Comparison of ENCODE assay signal across 26 mouse cellular contexts in genomic region chr17:70995551-70995950, GRCm38 (mm10). TPM values are rescaled to one million over a fixed set of nuclear protein-coding genes. Genes with fewer than 3 reads are reported as not detected.
DNase-seq lines count a peak whose midpoint lies in the region; ATAC-seq and TF ChIP-seq lines count a peak whose summit lies in the region.
"Had no signal": no experiment of that assay in that cellular context is flagged by ENCODE, and none has a peak within 500 bp of the region (broad histone marks: within the 10 kb centered on the region; RNA-seq: fewer than 3 reads in every experiment).

No protein-coding gene starts in this region.

- peaks cover 40% of the 10 kb centered on the region for H3K36me3 ChIP-seq in heart, embryonic 12.5 days
- peaks cover 20 to 55% of the 10 kb centered on the region in 2 experiments for H3K36me3 ChIP-seq in CH12.LX (replicated peaks in 1 of 2; ENCODE audit: control insufficient read depth in 1 of 2, insufficient read depth in 1 of 2, low read length in 1 of 2)

- no peak for TF ChIP-seq POLR2A in CH12.LX (IDR thresholded peaks at IDR 0.05; ENCODE audit: low read depth, low read length)

- peak overlapping the region; percentile 44; the same call in 1 of the 2 replicates for H3K27ac ChIP-seq in heart, embryonic 12.5 days (ENCODE audit: poor library complexity, severe bottlenecking)
- H3K27ac ChIP-seq in CH12.LX (ENCODE audit: insufficient read depth, low read depth), result peak overlapping the region; percentile 44
- H3K27ac ChIP-seq: forebrain, embryonic 10.5 days; heart, embryonic 10.5 days; hindbrain, embryonic 10.5 days; hindbrain, embryonic 13.5 days; intestine, embryonic 15.5 days; kidney, embryonic 15.5 days had no signal

- TF ChIP-seq CTCF in CH12.LX (conservative IDR thresholded peaks at IDR 0.05 in 1 of 2, IDR thresholded peaks at IDR 0.05 in 1 of 2; ENCODE audit: low read depth in 2 of 2, low read length in 2 of 2), result no peak

- H3K4me1 ChIP-seq in heart, embryonic 12.5 days (replicated peaks), result peaks cover 80% of the 10 kb centered on the region
- H3K4me1 ChIP-seq in CH12.LX (ENCODE audit: control insufficient read depth in 1 of 2, insufficient read depth in 2 of 2), result peaks cover 20 to 83% of the 10 kb centered on the region in 2 experiments

- no peak overlapping the region for H3K9ac ChIP-seq in heart, embryonic 12.5 days
- no peak overlapping the region for H3K9ac ChIP-seq in CH12.LX (ENCODE audit: insufficient read depth, low read depth)
- H3K9ac ChIP-seq: forebrain, postnatal 0 days; hindbrain, embryonic 13.5 days; intestine, embryonic 15.5 days; kidney, embryonic 15.5 days had no signal

- ATAC-seq in heart, embryonic 12.5 days (ENCODE audit: insufficient number of reproducible peaks, low FRiP score), result no peak
- ATAC-seq: forebrain, embryonic 14.5 days; forebrain, postnatal 0 days; hindbrain, embryonic 16.5 days; intestine, embryonic 15.5 days; Patski had no signal

- H3K79me2 ChIP-seq in CH12.LX (replicated peaks; ENCODE audit: control insufficient read depth, extremely low read depth, insufficient read depth, poor library complexity, severe bottlenecking), result peaks cover 62% of the 10 kb centered on the region

- H3K4me3 ChIP-seq in heart, embryonic 12.5 days, result no peak overlapping the region
- no peak overlapping the region for H3K4me3 ChIP-seq in CH12.LX (replicated peaks in 1 of 3; ENCODE audit: low read depth in 2 of 3, low read length in 2 of 3, poor library complexity in 1 of 3)
- H3K4me3 ChIP-seq: forebrain, embryonic 10.5 days; heart, embryonic 10.5 days; heart, embryonic 15.5 days; hindbrain, embryonic 10.5 days; hindbrain, embryonic 13.5 days; intestine, embryonic 15.5 days; kidney, embryonic 15.5 days had no signal

- H3K4me2 ChIP-seq in heart, embryonic 12.5 days, result no peak overlapping the region
- no peak overlapping the region for H3K4me2 ChIP-seq in CH12.LX (ENCODE audit: insufficient read depth, low read depth, poor library complexity, severe bottlenecking)
- H3K4me2 ChIP-seq: heart, embryonic 15.5 days; hindbrain, embryonic 13.5 days; intestine, embryonic 15.5 days; kidney, embryonic 15.5 days had no signal

- DNase-seq in gastrocnemius, postnatal 25 days, result peak; percentile 41
- DNase-seq in gastrocnemius, postnatal 4 days (ENCODE audit: low spot score in 2 of 2), result no peak
- no peak for DNase-seq in heart, adult 9 months (ENCODE audit: low spot score in 2 of 2)
- DNase-seq in CH12.LX (ENCODE audit: extremely low read depth), result no peak
- DNase-seq in skeletal muscle tissue, adult 2 months (ENCODE audit: low read depth, low spot score), result peak; percentile 68
- DNase-seq in frontal cortex, adult 2 months (ENCODE audit: extremely low spot score in 1 of 2, low spot score in 1 of 2), result no peak
- DNase-seq: adrenal gland, postnatal 10 days; adrenal gland, postnatal 36 days; cerebellum, adult 18-20 months; cerebellum, adult 9-10 months; cerebellum, postnatal 14 days; forebrain, postnatal 0 days; kidney, adult 11 months; kidney, adult 8-10 months had no signal

- WGBS in heart, embryonic 12.5 days, result 85% methylated on average over 6 of the region's 6 CpGs

- TF ChIP-seq EP300 in CH12.LX (IDR thresholded peaks at IDR 0.05; ENCODE audit: low read length), result no peak

- dilution Hi-C loops in CH12.LX (cut with MboI; ENCODE audit: extremely low pct_ligation_motif_present, extremely low pct_unique_long_range_greater_than_20kb, low sequenced_read_pairs), result no loop called here

- H3K9me3 ChIP-seq in heart, embryonic 12.5 days (replicated peaks), result no peaks in the 10 kb centered on the region
- H3K9me3 ChIP-seq in CH12.LX (replicated peaks; ENCODE audit: low read length), result no peaks in the 10 kb centered on the region
- H3K9me3 ChIP-seq: forebrain, embryonic 10.5 days; G1E; heart, embryonic 10.5 days; heart, embryonic 15.5 days; hindbrain, embryonic 10.5 days; hindbrain, embryonic 13.5 days; intestine, embryonic 15.5 days; kidney, embryonic 15.5 days had no signal

- no peaks in the 10 kb centered on the region for H3K27me3 ChIP-seq in heart, embryonic 12.5 days (replicated peaks)
- no peaks in the 10 kb centered on the region for H3K27me3 ChIP-seq in CH12.LX (replicated peaks)
- H3K27me3 ChIP-seq: heart, embryonic 15.5 days; hindbrain, embryonic 13.5 days; intestine, embryonic 15.5 days; kidney, embryonic 15.5 days; Patski had no signal

- in situ Hi-C loops in CH12.LX (cut with MboI; ENCODE audit: low pct_ligation_motif_present, low pct_unique_long_range_greater_than_20kb, low sequenced_read_pairs), result no loop called here

- TF ChIP-seq RAD21 in CH12.LX (IDR thresholded peaks at IDR 0.05; ENCODE audit: low read depth, low read length), result no peak

TF ChIP-seq in CH12.LX, 34 proteins besides CTCF, POLR2A, EP300 and RAD21:
- TF ChIP-seq MYC (IDR thresholded peaks at IDR 0.05; ENCODE audit: low read depth, low read length), result no peak
- no peak for TF ChIP-seq POLR2AphosphoS2 (IDR thresholded peaks at IDR 0.05; ENCODE audit: low read depth, low read length)
- no peak for TF ChIP-seq BHLHE40 (IDR thresholded peaks at IDR 0.05; ENCODE audit: low read depth, low read length)
- no peak for TF ChIP-seq SIN3A (IDR thresholded peaks at IDR 0.05; ENCODE audit: low read length)
- no peak for TF ChIP-seq MAFK (IDR thresholded peaks at IDR 0.05; ENCODE audit: insufficient replicate concordance, low read length)
- TF ChIP-seq TCF12 (IDR thresholded peaks at IDR 0.05; ENCODE audit: low read depth, low read length), result no peak
- TF ChIP-seq JUND (conservative IDR thresholded peaks at IDR 0.05; ENCODE audit: low read depth, low read length), result no peak
- no peak for TF ChIP-seq ETS1 (conservative IDR thresholded peaks at IDR 0.05; ENCODE audit: low read depth, low read length)
- TF ChIP-seq UBTF (IDR thresholded peaks at IDR 0.05; ENCODE audit: low read depth, low read length), result no peak
- TF ChIP-seq MEF2A (IDR thresholded peaks at IDR 0.05; ENCODE audit: borderline replicate concordance, low read depth, low read length), result no peak
- no peak for TF ChIP-seq TBP (conservative IDR thresholded peaks at IDR 0.05; ENCODE audit: low read depth, low read length)
- TF ChIP-seq MXI1 (IDR thresholded peaks at IDR 0.05; ENCODE audit: low read depth, low read length), result no peak
- TF ChIP-seq E2F4 (IDR thresholded peaks at IDR 0.05; ENCODE audit: insufficient replicate concordance, low read depth, low read length), result no peak
- no peak for TF ChIP-seq ZC3H11A (IDR thresholded peaks at IDR 0.05; ENCODE audit: low read depth, low read length)
- TF ChIP-seq NRF1 (IDR thresholded peaks at IDR 0.05; ENCODE audit: low read depth, low read length), result no peak
- TF ChIP-seq ZKSCAN1 (IDR thresholded peaks at IDR 0.05; ENCODE audit: borderline replicate concordance, low read depth, low read length), result no peak
- TF ChIP-seq SMC3 (IDR thresholded peaks at IDR 0.05; ENCODE audit: low read depth, low read length), result no peak
- no peak for TF ChIP-seq RCOR1 (conservative IDR thresholded peaks at IDR 0.05; ENCODE audit: low read depth, low read length)
- no peak for TF ChIP-seq IRF4 (IDR thresholded peaks at IDR 0.05; ENCODE audit: low read depth, low read length)

RNA-seq across cellular contexts. Expression of gene Myom1, which starts 6.9 kb away (rescaled TPM):
- total RNA-seq in gastrocnemius, postnatal 25 days (2021), result 1,000 to 10,000 TPM; 1,018 to 1,234 TPM
- total RNA-seq in gastrocnemius, postnatal 4 days (2021), result 100 to 1,000 TPM; 917 to 927 TPM
- polyA plus RNA-seq in heart, embryonic 12.5 days (2016; fragmentation: Nextera tagmentation; extraction: Ambion mirVana), result 229 and 241 TPM in 2 replicates
- total RNA-seq in CH12.LX (2012; rRNA removed), result 0.42 and 0.55 TPM in 2 replicates
- 0.26 TPM in 2 replicates for total RNA-seq in CH12.LX (2014; rRNA removed)
- polyA plus RNA-seq in CH12.LX (2012; ENCODE audit: insufficient read length, low read depth), result 0.86 and 0.93 TPM in 2 replicates
- 2.8 and 3.7 TPM in 2 replicates for polyA plus RNA-seq in frontal cortex, adult 2 months (2012; rRNA removed)

RNA-seq across cellular contexts. Expression of gene Myl12a, which starts 7.1 kb away (rescaled TPM):
- 100 to 1,000 TPM; 404 to 431 TPM for total RNA-seq in gastrocnemius, postnatal 25 days (2021)
- total RNA-seq in gastrocnemius, postnatal 4 days (2021), result 100 to 1,000 TPM; 712 to 757 TPM
- 832 and 883 TPM in 2 replicates for polyA plus RNA-seq in heart, embryonic 12.5 days (2016; fragmentation: Nextera tagmentation; extraction: Ambion mirVana)
- total RNA-seq in CH12.LX (2012; rRNA removed), result 163 and 171 TPM in 2 replicates
- 246 and 279 TPM in 2 replicates for total RNA-seq in CH12.LX (2014; rRNA removed)
- 280 and 285 TPM in 2 replicates for polyA plus RNA-seq in CH12.LX (2012; ENCODE audit: insufficient read length, low read depth)
- 42.9 and 48.8 TPM in 2 replicates for polyA plus RNA-seq in frontal cortex, adult 2 months (2012; rRNA removed)

Comparison
In these comparisons a context has a peak if more than half of its experiments do, and no peak if none do; other contexts are left out.
1. DNase-seq: peak in gastrocnemius, postnatal 25 days (single experiment) and skeletal muscle tissue, adult 2 months (single experiment); none in gastrocnemius, postnatal 4 days (0 of 2), heart, adult 9 months (0 of 2), CH12.LX (single experiment) and frontal cortex, adult 2 months (0 of 2).
2. RNA of gene Myom1, which starts 6.9 kb away (total RNA-seq): 1,018 to 1,234 TPM in gastrocnemius, postnatal 25 days and 917 to 927 TPM in gastrocnemius, postnatal 4 days; 0.26 to 0.55 TPM in CH12.LX; every median in the first group is over 100 times any median in the second.